ENCODE assay signal across 26 mouse cellular contexts in genomic region chr10:118094853-118095252, GRCm38 (mm10). TPM values are rescaled to one million over a fixed set of nuclear protein-coding genes. Genes with fewer than 3 reads are reported as not detected.
DNase-seq lines count a peak whose midpoint lies in the region; ATAC-seq lines count a peak whose summit lies in the region.
"Had no signal": no experiment of that assay in that cellular context is flagged by ENCODE, and none has a peak within 500 bp of the region (broad histone marks: within the 10 kb centered on the region; RNA-seq: fewer than 3 reads in every experiment).

No protein-coding gene starts in this region.

- no peak overlapping the region for H3K9ac ChIP-seq in intestine, embryonic 15.5 days
- H3K9ac ChIP-seq: embryonic facial prominence, embryonic 13.5 days; forebrain, postnatal 0 days; hindbrain, embryonic 12.5 days; hindbrain, embryonic 15.5 days had no signal

- DNase-seq in heart, adult 11 months, result peak; percentile 66
- no peak for DNase-seq in heart, embryonic 10.5 days (ENCODE audit: low spot score)
- DNase-seq in 3T3-L1 (ENCODE audit: low read depth, low spot score) (peak; percentile 9), NIH3T3 (ENCODE audit: low read depth) (peak; percentile 20)
- no peak for DNase-seq in gastrocnemius, postnatal 10 days
- DNase-seq: adrenal gland, postnatal 10 days; adrenal gland, postnatal 36 days; cerebellum, adult 18-20 months; cerebellum, adult 9-10 months; cerebellum, postnatal 25 days; embryo, embryonic 11 days; forebrain, postnatal 0 days; gastrocnemius, adult 2 months; gastrocnemius, postnatal 25 days; heart, adult 2 months had no signal

- ATAC-seq in monocyte, adult 5-6 weeks (replicated peaks; ENCODE audit: insufficient number of reproducible peaks, low FRiP score, low TSS enrichment, poor library complexity, severe bottlenecking), result 0 out of 2 replicates have a peak, but pooled peaks have one; percentile 11
- ATAC-seq in intestine, embryonic 15.5 days, result no peak
- ATAC-seq: forebrain, embryonic 14.5 days; forebrain, postnatal 0 days; intestine, embryonic 16.5 days; Patski had no signal

- H3K4me3 ChIP-seq in heart, embryonic 10.5 days, result no peak overlapping the region
- H3K4me3 ChIP-seq in intestine, embryonic 15.5 days (replicated peaks), result no peak overlapping the region
- H3K4me3 ChIP-seq: embryonic facial prominence, embryonic 10.5 days; embryonic facial prominence, embryonic 13.5 days; erythroblast, embryonic 14.5 days; gastrocnemius, adult 2 months; heart, adult 2 months; hindbrain, embryonic 12.5 days; hindbrain, embryonic 15.5 days had no signal

- no peak overlapping the region for H3K27ac ChIP-seq in heart, embryonic 10.5 days
- H3K27ac ChIP-seq in intestine, embryonic 15.5 days, result no peak overlapping the region
- H3K27ac ChIP-seq: embryonic facial prominence, embryonic 10.5 days; embryonic facial prominence, embryonic 13.5 days; gastrocnemius, adult 2 months; heart, adult 2 months; hindbrain, embryonic 12.5 days; hindbrain, embryonic 15.5 days had no signal

- 77% methylated on average over 4 of the region's 4 CpGs for WGBS in heart, embryonic 10.5 days
- WGBS in intestine, embryonic 15.5 days, result 87% methylated on average over 4 of the region's 4 CpGs

- H3K27me3 ChIP-seq in heart, embryonic 10.5 days (ENCODE audit: insufficient read depth, poor library complexity, severe bottlenecking), result no peaks in the 10 kb centered on the region
- H3K27me3 ChIP-seq in intestine, embryonic 15.5 days (replicated peaks), result no peaks in the 10 kb centered on the region
- H3K27me3 ChIP-seq: embryonic facial prominence, embryonic 13.5 days; hindbrain, embryonic 12.5 days; hindbrain, embryonic 15.5 days had no signal

- peaks cover 3% of the 10 kb centered on the region; the same call in 1 of the 2 replicates for H3K9me3 ChIP-seq in heart, embryonic 10.5 days
- no peaks in the 10 kb centered on the region for H3K9me3 ChIP-seq in intestine, embryonic 15.5 days
- H3K9me3 ChIP-seq: embryonic facial prominence, embryonic 10.5 days; embryonic facial prominence, embryonic 13.5 days; hindbrain, embryonic 12.5 days; hindbrain, embryonic 15.5 days had no signal

- no peaks in the 10 kb centered on the region for H3K36me3 ChIP-seq in heart, embryonic 10.5 days
- H3K36me3 ChIP-seq in intestine, embryonic 15.5 days, result no peaks in the 10 kb centered on the region
- H3K36me3 ChIP-seq: embryonic facial prominence, embryonic 10.5 days; embryonic facial prominence, embryonic 13.5 days; hindbrain, embryonic 12.5 days; hindbrain, embryonic 15.5 days had no signal

- H3K4me1 ChIP-seq in heart, embryonic 10.5 days, result peaks cover 16% of the 10 kb centered on the region; the same call in 1 of the 2 replicates
- no peaks in the 10 kb centered on the region for H3K4me1 ChIP-seq in intestine, embryonic 15.5 days (replicated peaks)
- H3K4me1 ChIP-seq: hindbrain, embryonic 12.5 days; hindbrain, embryonic 15.5 days had no signal

- no peak overlapping the region for H3K4me2 ChIP-seq in intestine, embryonic 15.5 days (replicated peaks)
- H3K4me2 ChIP-seq: embryonic facial prominence, embryonic 13.5 days; heart, embryonic 11.5 days; hindbrain, embryonic 12.5 days; hindbrain, embryonic 15.5 days had no signal

RNA-seq across cellular contexts. Expression of gene Mdm1, which starts 46.8 kb away (rescaled TPM):
- polyA plus RNA-seq in heart, embryonic 10.5 days (2016; fragmentation: Nextera tagmentation; extraction: Ambion mirVana), result 21.9 and 28.7 TPM in 2 replicates
- total RNA-seq in monocyte, adult 5-6 weeks (2017), result 225 to 295 TPM (median 275 TPM) in 3 replicates
- total RNA-seq in gastrocnemius, postnatal 10 days (2021), result 1 to 10 TPM; 3.3 to 5.4 TPM
- polyA plus RNA-seq in intestine, embryonic 15.5 days (2015; fragmentation: Nextera tagmentation; extraction: Ambion mirVana), result 17.2 and 19.6 TPM in 2 replicates

Comparison
In these comparisons a context has a peak if more than half of its experiments do, and no peak if none do; other contexts are left out.
1. DNase-seq: peak in heart, adult 11 months (single experiment), 3T3-L1 (single experiment) and NIH3T3 (single experiment); none in heart, embryonic 10.5 days (single experiment) and gastrocnemius, postnatal 10 days (single experiment).
2. RNA of gene Mdm1, which starts 46.8 kb away (total RNA-seq): 225 to 295 TPM in monocyte, adult 5-6 weeks; 3.3 to 5.4 TPM in gastrocnemius, postnatal 10 days; every median in the first group is over 10 times any median in the second.